Mouse (Mus musculus): ENCODE measurements at regions not wholly inside any gene's neighbourhood (a gene's known extent, or its start where the extent isn't known, plus 50 kb on each side); places are given as distances from the start of the nearest gene placed in this dataset.

DNA sequence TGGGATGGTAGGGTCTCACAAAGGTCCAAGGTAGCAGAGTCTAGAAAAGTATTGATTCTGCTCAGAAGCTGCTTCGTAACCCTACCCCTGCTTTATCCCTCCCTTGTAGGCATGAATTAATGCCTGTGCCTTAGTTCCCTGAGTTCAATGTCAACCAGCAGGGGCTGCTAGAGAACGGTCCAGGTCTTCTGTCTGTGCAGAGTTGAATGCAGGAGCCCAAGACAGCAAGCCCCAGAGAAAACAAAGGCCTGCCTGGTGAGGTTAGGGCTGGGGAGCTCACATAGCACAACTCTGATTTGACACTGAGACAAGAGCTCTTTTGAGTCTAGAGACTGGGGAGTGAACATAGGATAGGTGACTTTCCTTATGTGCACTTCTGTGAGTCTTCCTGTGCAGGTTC is 56.6 kb downstream of the Olig3 start:
- WGBS = 48% methylated on average over 2 of the region's 2 CpGs
- Histone ChIP-seq H3K4me1 (peaks cover 10% of the 10 kb centered on the region; the same call in 1 of the 2 replicates), H3K4me3 (replicated peaks) (no peak overlapping the region), H3K36me3 (replicated peaks) (no peaks in the 10 kb centered on the region), H3K4me2 (no peak overlapping the region), H3K9ac (no peak overlapping the region), H3K27ac (no peak overlapping the region), H3K27me3 (no peaks in the 10 kb centered on the region), H3K9me3 (no peaks in the 10 kb centered on the region)
- ATAC-seq (ENCODE audit: low FRiP score) = no peak

DNA sequence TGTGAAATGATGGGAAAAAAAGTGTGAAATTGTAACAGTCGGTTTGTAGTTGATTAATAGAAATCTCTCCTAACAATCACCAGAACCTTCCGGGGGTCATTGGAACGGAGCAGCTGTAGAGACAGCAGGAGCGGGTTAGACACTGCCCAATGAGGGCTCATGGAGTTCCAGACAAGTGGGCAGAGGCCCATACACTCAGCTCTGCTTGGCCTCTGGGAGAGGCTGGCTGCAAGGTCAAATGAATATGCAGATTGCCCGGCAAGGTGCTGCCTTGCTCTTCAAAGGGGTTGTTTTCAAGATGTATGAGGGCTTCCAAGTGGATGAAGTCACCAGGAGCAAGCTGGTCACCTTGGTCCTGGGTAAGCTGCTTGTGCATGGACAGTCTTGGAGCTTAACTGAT is 57.6 kb downstream of the Olig3 start:
- no peak for ATAC-seq (ENCODE audit: low FRiP score)
- H3K9me3 ChIP-seq = no peaks in the 10 kb centered on the region
- no peak overlapping the region for H3K4me3 ChIP-seq (replicated peaks)
- 55% methylated on average over 5 of the region's 5 CpGs for WGBS
- H3K27ac ChIP-seq = no peak overlapping the region
- no peaks in the 10 kb centered on the region for H3K36me3 ChIP-seq (replicated peaks)
- H3K4me1 ChIP-seq = peaks cover 10% of the 10 kb centered on the region; the same call in 1 of the 2 replicates
- no peaks in the 10 kb centered on the region for H3K27me3 ChIP-seq
- H3K4me2 ChIP-seq = no peak overlapping the region
- no peak overlapping the region for H3K9ac ChIP-seq

DNA sequence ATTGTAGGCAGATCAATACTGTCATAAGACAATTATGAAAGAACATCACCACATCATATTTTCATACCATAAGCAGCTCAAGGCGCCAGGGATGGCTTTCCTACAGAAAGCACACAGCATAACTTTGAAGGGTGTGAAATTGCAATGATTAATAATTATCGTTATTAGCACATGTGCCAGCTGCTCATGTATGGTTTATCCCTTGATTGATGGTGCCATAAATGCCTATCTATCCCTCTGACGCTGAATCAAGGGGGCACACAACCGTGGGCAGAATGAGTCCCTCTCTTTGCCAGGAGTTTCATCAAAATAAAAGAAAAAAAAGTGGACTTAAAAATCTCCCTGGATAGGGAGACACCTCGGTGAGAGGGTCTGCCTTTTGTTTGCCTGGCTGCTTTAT is 58.5 kb downstream of the Olig3 start:
- Histone ChIP-seq H3K9ac (no peak overlapping the region), H3K36me3 (replicated peaks) (no peaks in the 10 kb centered on the region), H3K27me3 (no peaks in the 10 kb centered on the region), H3K4me1 (peaks cover 10% of the 10 kb centered on the region; the same call in 1 of the 2 replicates), H3K4me3 (replicated peaks) (no peak overlapping the region), H3K27ac (no peak overlapping the region), H3K4me2 (no peak overlapping the region), H3K9me3 (no peaks in the 10 kb centered on the region)
- no peak for ATAC-seq (ENCODE audit: low FRiP score)
- 56% methylated on average over 5 of the region's 5 CpGs for WGBS

DNA sequence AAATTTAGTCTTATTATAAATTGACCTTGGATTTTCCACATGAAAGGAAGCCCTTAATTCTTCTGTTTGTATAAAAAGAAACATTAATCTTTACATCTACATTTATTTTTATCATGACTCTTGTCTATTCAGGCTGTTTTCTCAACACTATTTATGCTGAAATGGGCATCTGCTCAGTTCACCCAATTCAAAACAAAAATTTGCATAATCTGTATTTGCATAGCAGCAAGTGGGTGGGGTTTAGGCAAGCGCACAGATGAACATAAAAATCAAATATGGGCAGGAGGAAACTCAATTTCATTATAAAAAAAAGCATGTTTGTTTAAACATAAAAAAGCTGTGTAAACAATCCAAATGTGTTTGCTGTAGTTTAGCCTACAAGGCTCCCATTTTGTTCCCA is 67.7 kb downstream of the Olig3 start:
- H3K36me3 ChIP-seq (replicated peaks) = no peaks in the 10 kb centered on the region
- H3K27me3 ChIP-seq = no peaks in the 10 kb centered on the region
- no peak overlapping the region for H3K4me3 ChIP-seq (replicated peaks)
- H3K4me2 ChIP-seq = no peak overlapping the region
- ATAC-seq (ENCODE audit: low FRiP score) = no peak
- no peak overlapping the region for H3K27ac ChIP-seq
- H3K9ac ChIP-seq = no peak overlapping the region
- H3K4me1 ChIP-seq = no peaks in the 10 kb centered on the region
- WGBS = 55% methylated on average over 1 of the region's 1 CpGs
- H3K9me3 ChIP-seq = no peaks in the 10 kb centered on the region

DNA sequence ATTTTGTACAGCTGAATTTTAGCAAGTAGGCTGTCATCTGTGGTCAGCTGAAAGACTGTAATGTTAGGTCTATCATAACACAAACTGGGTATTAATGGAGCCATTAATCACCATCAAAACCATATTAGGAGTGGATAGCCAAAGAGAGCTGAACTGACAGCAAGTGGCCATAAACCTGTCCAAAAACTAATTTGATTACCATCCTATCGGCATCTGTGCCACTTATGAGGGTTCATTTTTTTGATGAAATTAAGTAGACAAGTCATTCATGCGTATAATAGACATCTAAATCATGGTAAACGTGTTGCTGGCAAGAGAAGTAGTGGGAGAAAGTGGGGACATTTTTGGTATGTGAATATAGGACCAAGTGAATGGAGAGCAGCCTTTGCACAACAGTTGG is 68.6 kb downstream of the Olig3 start:
- Histone ChIP-seq H3K9ac (no peak overlapping the region), H3K4me3 (replicated peaks) (no peak overlapping the region), H3K36me3 (replicated peaks) (no peaks in the 10 kb centered on the region), H3K27me3 (no peaks in the 10 kb centered on the region), H3K27ac (no peak overlapping the region), H3K9me3 (no peaks in the 10 kb centered on the region), H3K4me1 (no peaks in the 10 kb centered on the region), H3K4me2 (no peak overlapping the region)
- no peak for ATAC-seq (ENCODE audit: low FRiP score)
- 82% methylated on average over 3 of the region's 3 CpGs for WGBS

DNA sequence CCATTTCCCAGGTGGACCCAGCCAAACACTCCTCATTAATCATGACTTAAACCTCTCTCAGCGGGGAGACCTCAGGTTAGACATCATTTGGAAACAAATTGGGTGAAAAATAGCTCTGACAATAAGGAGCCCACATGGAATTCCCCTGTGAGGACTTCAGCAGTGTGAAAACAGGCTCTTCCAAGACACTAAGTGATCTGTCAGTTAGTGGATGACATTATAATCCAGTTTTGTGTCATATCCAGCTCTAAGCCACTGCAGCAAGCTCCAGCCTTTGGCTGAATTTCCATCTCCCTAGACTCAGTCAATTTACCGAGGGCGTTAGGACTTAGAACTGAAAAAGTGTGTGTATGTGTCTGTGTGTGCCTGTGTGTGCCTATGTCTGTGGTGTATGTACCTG is 70.5 kb downstream of the Olig3 start:
- Histone ChIP-seq H3K27ac (no peak overlapping the region), H3K4me2 (no peak overlapping the region), H3K9ac (no peak overlapping the region), H3K4me1 (no peaks in the 10 kb centered on the region), H3K4me3 (replicated peaks) (no peak overlapping the region), H3K36me3 (replicated peaks) (no peaks in the 10 kb centered on the region), H3K9me3 (no peaks in the 10 kb centered on the region), H3K27me3 (no peaks in the 10 kb centered on the region)
- ATAC-seq (ENCODE audit: low FRiP score) = no peak
- 87% methylated on average over 3 of the region's 3 CpGs for WGBS

DNA sequence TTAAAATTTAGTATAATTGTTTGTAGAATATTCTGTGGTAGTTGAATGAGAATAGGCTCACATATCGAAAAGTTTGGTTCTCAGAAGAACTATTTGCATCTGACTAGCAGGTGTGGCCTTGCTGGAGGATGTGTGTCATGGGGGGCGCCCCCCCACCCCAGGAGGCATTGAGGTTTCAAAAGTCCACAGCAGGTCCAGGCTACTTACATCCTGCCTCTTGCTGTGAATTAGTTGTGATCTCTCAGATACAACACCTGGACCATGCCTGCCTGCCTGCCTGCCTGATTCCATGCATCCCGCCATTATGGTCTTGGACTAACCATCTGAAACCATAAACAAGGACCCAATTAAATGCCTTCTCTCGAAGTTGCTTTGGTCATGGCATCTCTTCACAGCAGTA is 76.2 kb downstream of the Olig3 start:
- no peaks in the 10 kb centered on the region for H3K36me3 ChIP-seq (replicated peaks)
- H3K27me3 ChIP-seq = no peaks in the 10 kb centered on the region
- no peak overlapping the region for H3K27ac ChIP-seq
- no peak for ATAC-seq (ENCODE audit: low FRiP score)
- no peak overlapping the region for H3K4me2 ChIP-seq
- H3K4me1 ChIP-seq = no peaks in the 10 kb centered on the region
- no peaks in the 10 kb centered on the region for H3K9me3 ChIP-seq
- no peak overlapping the region for H3K4me3 ChIP-seq (replicated peaks)
- H3K9ac ChIP-seq = no peak overlapping the region
- WGBS = 88% methylated on average over 4 of the region's 4 CpGs

DNA sequence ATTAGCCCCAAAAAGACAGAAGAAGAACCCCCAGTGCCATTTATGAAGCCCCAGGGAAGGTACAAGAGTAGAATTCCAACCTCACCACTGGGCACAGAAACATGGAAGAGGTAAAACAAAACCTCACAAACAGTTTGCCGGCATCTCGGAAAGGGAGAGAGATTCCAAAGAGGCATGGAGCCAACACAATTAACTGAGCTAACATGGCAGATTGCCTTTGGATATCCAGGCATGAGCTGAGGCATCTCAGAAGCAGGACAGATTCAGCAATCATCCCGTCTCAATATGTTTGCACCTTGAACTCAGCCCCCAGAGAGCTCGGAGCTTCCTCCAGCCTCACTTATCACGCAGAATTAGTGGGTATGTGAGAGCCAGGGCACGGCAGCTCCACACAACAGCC is 78.3 kb downstream of the Olig3 start:
- no peaks in the 10 kb centered on the region for H3K9me3 ChIP-seq
- H3K9ac ChIP-seq = no peak overlapping the region
- WGBS = 91% methylated on average over 6 of the region's 6 CpGs
- no peaks in the 10 kb centered on the region for H3K4me1 ChIP-seq
- H3K27ac ChIP-seq = no peak overlapping the region
- H3K27me3 ChIP-seq = no peaks in the 10 kb centered on the region
- H3K4me2 ChIP-seq = no peak overlapping the region
- H3K4me3 ChIP-seq (replicated peaks) = no peak overlapping the region
- no peaks in the 10 kb centered on the region for H3K36me3 ChIP-seq (replicated peaks)
- no peak for ATAC-seq (ENCODE audit: low FRiP score)

DNA sequence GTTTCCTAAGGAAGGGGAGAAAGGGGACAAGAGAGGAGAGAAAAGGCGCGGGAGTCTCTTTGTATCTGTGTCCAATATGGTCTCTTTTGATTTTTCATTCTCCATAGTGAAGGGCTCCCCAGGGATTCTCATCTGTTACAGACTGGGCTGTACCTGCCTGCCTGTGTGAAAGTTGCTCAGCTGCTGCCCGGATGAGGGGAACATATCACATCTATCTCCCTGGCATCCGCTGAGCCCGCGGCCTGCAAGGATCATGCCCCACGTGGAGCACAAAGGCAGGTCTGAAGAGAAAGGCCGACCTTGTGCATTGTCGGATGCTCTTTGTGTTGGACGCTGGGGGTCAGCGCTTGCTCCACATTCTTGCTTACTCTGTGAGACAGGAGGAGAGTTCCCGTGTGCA is 85.5 kb downstream of the Olig3 start:
- no peak for ATAC-seq (ENCODE audit: low FRiP score)
- H3K27ac ChIP-seq = no peak overlapping the region
- no peaks in the 10 kb centered on the region for H3K9me3 ChIP-seq
- H3K36me3 ChIP-seq (replicated peaks) = no peaks in the 10 kb centered on the region
- WGBS = 28% methylated on average over 12 of the region's 12 CpGs
- H3K4me2 ChIP-seq = no peak overlapping the region
- H3K4me1 ChIP-seq = no peaks in the 10 kb centered on the region
- H3K27me3 ChIP-seq = no peaks in the 10 kb centered on the region
- no peak overlapping the region for H3K9ac ChIP-seq
- no peak overlapping the region for H3K4me3 ChIP-seq (replicated peaks)

DNA sequence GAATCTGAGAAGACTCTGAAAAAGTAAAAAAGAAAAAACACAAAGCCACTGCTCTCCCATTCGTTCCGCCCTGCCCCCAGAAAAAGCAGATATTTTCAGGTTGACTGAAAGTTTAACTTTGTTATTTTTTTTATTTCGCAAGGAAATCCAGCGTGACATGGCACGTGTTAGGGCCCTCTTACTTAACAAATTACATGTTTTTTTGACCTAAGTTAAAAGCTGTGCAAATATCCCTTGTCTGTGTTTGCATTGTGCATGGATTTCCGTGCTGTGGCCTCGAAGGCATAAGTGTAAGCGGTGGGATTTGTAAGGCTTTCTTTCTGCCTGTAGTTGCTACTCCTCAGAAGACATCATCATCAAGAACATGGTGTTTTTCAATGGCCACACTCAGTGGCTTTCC is 87.2 kb downstream of the Olig3 start:
- H3K4me3 ChIP-seq (replicated peaks) = no peak overlapping the region
- H3K9ac ChIP-seq = no peak overlapping the region
- H3K27me3 ChIP-seq = no peaks in the 10 kb centered on the region
- ATAC-seq (ENCODE audit: low FRiP score) = no peak
- H3K9me3 ChIP-seq = no peaks in the 10 kb centered on the region
- no peaks in the 10 kb centered on the region for H3K4me1 ChIP-seq
- H3K36me3 ChIP-seq (replicated peaks) = no peaks in the 10 kb centered on the region
- no peak overlapping the region for H3K4me2 ChIP-seq
- 59% methylated on average over 8 of the region's 8 CpGs for WGBS
- H3K27ac ChIP-seq = no peak overlapping the region

DNA sequence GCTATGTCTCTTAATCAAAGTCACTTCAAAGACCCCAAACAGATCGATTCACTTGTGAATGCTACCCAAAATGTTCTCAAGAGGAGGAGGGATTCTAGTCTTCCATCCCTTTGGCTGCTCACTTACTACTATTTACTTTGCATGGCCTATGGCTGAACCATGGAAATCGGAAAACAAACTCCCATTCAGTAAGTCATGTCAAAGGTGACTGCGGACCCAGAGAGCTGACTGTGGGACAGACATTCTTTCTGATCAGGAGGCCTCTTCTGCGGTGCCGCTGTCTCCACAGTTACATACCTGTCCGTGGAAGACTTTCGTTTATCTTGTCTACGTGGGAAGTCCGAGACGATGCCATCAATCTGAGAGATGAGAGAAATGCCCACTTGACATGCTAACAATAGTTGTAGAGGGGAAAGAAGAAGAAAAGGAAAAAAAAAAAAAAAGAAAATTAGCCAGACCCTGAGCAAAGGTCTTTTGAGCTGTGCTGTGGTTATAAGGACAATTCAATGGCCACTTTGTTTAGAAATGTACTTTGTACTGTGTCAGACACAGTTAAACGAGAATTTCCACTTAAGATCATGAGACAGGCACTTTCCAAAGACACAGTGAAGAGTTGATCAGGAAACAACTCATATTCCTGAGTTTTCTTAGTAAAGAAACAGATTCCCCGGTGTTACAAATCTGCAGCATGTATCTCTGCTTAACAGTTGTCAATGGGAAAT is 92.7 kb downstream of the Olig3 start:
- Histone ChIP-seq H3K36me3 (replicated peaks) (no peaks in the 10 kb centered on the region), H3K27ac (no peak overlapping the region), H3K4me2 (no peak overlapping the region), H3K4me1 (no peaks in the 10 kb centered on the region), H3K4me3 (replicated peaks) (no peak overlapping the region), H3K27me3 (no peaks in the 10 kb centered on the region), H3K9me3 (no peaks in the 10 kb centered on the region), H3K9ac (no peak overlapping the region)
- 68% methylated on average over 12 of the region's 12 CpGs for WGBS
- no peak for ATAC-seq (ENCODE audit: low FRiP score)

DNA sequence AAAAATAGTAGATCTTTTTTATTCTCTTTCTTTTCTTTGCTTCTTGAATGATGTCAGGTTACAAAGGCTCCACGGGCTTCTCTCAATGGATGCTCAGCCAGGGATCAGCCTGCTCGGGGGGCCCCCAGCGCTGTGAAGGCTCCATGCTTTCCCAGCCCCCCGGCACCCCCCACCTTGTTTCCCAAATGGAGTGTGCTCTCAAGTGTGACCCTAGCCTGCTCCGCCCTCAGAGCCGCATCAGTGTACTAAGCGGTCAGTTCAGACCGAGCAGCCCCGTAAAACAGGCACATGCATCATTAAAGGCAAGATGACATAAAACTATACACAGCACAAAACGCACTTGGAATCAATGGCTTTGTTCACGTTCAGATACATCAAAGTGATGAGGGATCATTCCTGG is 102.7 kb downstream of the Olig3 start:
- H3K27ac ChIP-seq = no peak overlapping the region
- 0 out of 2 replicates have a peak, but pooled peaks have one; percentile 33 for ATAC-seq (ENCODE audit: low FRiP score)

DNA sequence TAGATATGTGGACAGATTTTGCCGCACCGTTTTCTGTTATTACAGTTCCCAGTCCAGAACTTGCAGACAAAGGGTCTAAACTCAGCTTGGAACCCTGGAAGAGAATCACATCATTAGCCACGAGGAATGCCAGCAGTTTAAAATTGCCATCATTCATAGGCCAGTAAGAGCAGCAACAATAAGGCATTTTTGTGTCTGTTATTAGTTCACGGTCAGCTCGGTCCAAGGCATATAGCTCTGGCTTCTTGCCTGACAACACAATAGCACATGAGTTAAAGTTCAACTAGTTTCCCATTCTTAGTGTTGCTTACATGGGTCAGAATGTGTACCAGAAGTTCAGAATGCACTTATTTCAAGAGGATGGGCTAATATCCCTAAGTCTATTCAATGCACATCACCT is 103.4 kb downstream of the Olig3 start:
- H3K27me3 ChIP-seq = no peaks in the 10 kb centered on the region; the same call in 1 of the 2 replicates
- peaks cover 11% of the 10 kb centered on the region for H3K4me1 ChIP-seq
- H3K27ac ChIP-seq = no peak overlapping the region
- no peak overlapping the region for H3K4me2 ChIP-seq
- no peaks in the 10 kb centered on the region for H3K36me3 ChIP-seq (replicated peaks)
- no peak overlapping the region for H3K4me3 ChIP-seq (replicated peaks)
- ATAC-seq (ENCODE audit: low FRiP score) = no peak
- no peaks in the 10 kb centered on the region for H3K9me3 ChIP-seq
- H3K9ac ChIP-seq = no peak overlapping the region
- WGBS = 63% methylated on average over 5 of the region's 5 CpGs

More for the DNA sequence above, 102.7 kb downstream of the Olig3 start:
- H3K9ac ChIP-seq = no peak overlapping the region
- H3K27me3 ChIP-seq = no peaks in the 10 kb centered on the region; the same call in 1 of the 2 replicates
- no peaks in the 10 kb centered on the region for H3K36me3 ChIP-seq (replicated peaks)
- no peaks in the 10 kb centered on the region for H3K9me3 ChIP-seq
- peaks cover 11% of the 10 kb centered on the region for H3K4me1 ChIP-seq
- H3K4me2 ChIP-seq = peak overlapping the region; percentile 33
- H3K4me3 ChIP-seq (replicated peaks) = no peak overlapping the region
- 30% methylated on average over 11 of the region's 11 CpGs for WGBS
